Mouse (Mus musculus) CH12.LX (cell line): ENCODE measurements around the gene Ccn1. TPM values are rescaled to one million over a fixed set of nuclear protein-coding genes. Genes with fewer than 3 reads are reported as not detected.

ENCODE experiments used
- DNase-seq: peaks from one replicate; pipeline ENCODE4 v3.0.0-alpha.2; 2013; ENCODE audit errors: extremely low read depth
- H3K27ac ChIP-seq: 2 replicates; pipeline ENCODE4 v1.5.1; 2012; ENCODE audit warnings: low read depth, mild to moderate bottlenecking, control low read depth, moderate library complexity; ENCODE audit not compliant: insufficient read depth
- H3K27me3 ChIP-seq: replicated peaks from 2 replicates; pipeline ENCODE3; 2012; ENCODE audit warnings: inconsistent platforms
- H3K36me3 ChIP-seq, 2 experiments: replicated peaks in 1 of 2; 2 replicates each; pipeline versions ENCODE3 to v1.6.1; 2012; ENCODE audit warnings: inconsistent platforms in 1 of 2, low read length in 1 of 2, mild to moderate bottlenecking in 1 of 2, mixed read lengths in 1 of 2, moderate library complexity in 1 of 2; ENCODE audit not compliant: control insufficient read depth in 1 of 2, insufficient read depth in 1 of 2
- H3K4me1 ChIP-seq, 2 experiments: 2 replicates each; pipeline ENCODE4 v1.6.1; 2012; ENCODE audit warnings: inconsistent platforms in 1 of 2, moderate library complexity in 1 of 2; ENCODE audit not compliant: insufficient read depth in 2 of 2, control insufficient read depth in 1 of 2
- H3K4me2 ChIP-seq: 2 replicates; pipeline ENCODE4 v1.6.1; 2012; ENCODE audit warnings: low read depth, mild to moderate bottlenecking, control low read depth; ENCODE audit not compliant: poor library complexity, insufficient read depth, severe bottlenecking
- H3K4me3 ChIP-seq, 3 experiments: fragments of 150-350 bp in 1 of 3; sonication (generic) in 1 of 3; replicated peaks in 1 of 3; 2 replicates each; pipeline versions ENCODE3 to v1.5.1; 2011 to 2012; ENCODE audit warnings: low read depth in 2 of 3, low read length in 2 of 3, mild to moderate bottlenecking in 2 of 3, moderate library complexity in 2 of 3, control low read depth in 1 of 3, improper control_type of control experiment in 1 of 3, inconsistent platforms in 1 of 3, mixed read lengths in 1 of 3; ENCODE audit not compliant: poor library complexity in 1 of 3
- H3K79me2 ChIP-seq: replicated peaks from 2 replicates; pipeline ENCODE4 v1.6.1; 2012; ENCODE audit warnings: mild to moderate bottlenecking, moderate library complexity; ENCODE audit not compliant: control insufficient read depth, poor library complexity, insufficient read depth, severe bottlenecking; ENCODE audit errors: extremely low read depth
- H3K9ac ChIP-seq: 2 replicates; pipeline ENCODE4 v1.6.1; 2012; ENCODE audit warnings: low read depth, mild to moderate bottlenecking, control low read depth, moderate library complexity; ENCODE audit not compliant: insufficient read depth
- H3K9me3 ChIP-seq: replicated peaks from 2 replicates; pipeline ENCODE3; 2012; ENCODE audit warnings: low read length, inconsistent platforms, mixed read lengths
- CHD2 ChIP-seq: IDR thresholded peaks from 2 replicates; pipeline ENCODE4 v1.6.1; 2011; ENCODE audit warnings: low read length, improper control_type of control experiment
- CTCF ChIP-seq, 2 experiments: IDR thresholded peaks in 1 of 2; conservative IDR thresholded peaks in 1 of 2; 2 replicates each; pipeline ENCODE4 v1.5.1; 2011 to 2012; ENCODE audit warnings: low read depth in 2 of 2, low read length in 2 of 2, improper control_type of control experiment in 1 of 2, inconsistent platforms in 1 of 2, mild to moderate bottlenecking in 1 of 2, moderate library complexity in 1 of 2
- E2F4 ChIP-seq: IDR thresholded peaks from 2 replicates; pipeline ENCODE4 v1.6.1; 2011; ENCODE audit warnings: low read depth, low read length, improper control_type of control experiment; ENCODE audit not compliant: insufficient replicate concordance
- ELF1 ChIP-seq: IDR thresholded peaks from 2 replicates; pipeline ENCODE4 v1.6.1; 2014; ENCODE audit warnings: low read depth, mild to moderate bottlenecking, inconsistent platforms, low read length, improper control_type of control experiment
- HCFC1 ChIP-seq: IDR thresholded peaks from 2 replicates; pipeline ENCODE4 v1.6.1; 2012; ENCODE audit warnings: low read depth, mild to moderate bottlenecking, inconsistent platforms, low read length, improper control_type of control experiment
- JUND ChIP-seq: conservative IDR thresholded peaks from 2 replicates; pipeline ENCODE4 v1.6.1; 2011; ENCODE audit warnings: low read depth, low read length, improper control_type of control experiment
- MAZ ChIP-seq: IDR thresholded peaks from 2 replicates; pipeline ENCODE4 v1.6.1; 2012; ENCODE audit warnings: low read depth, mild to moderate bottlenecking, inconsistent platforms, low read length, improper control_type of control experiment, moderate library complexity
- MEF2A ChIP-seq: IDR thresholded peaks from 2 replicates; pipeline ENCODE4 v1.6.1; 2014; ENCODE audit warnings: low read depth, mild to moderate bottlenecking, inconsistent platforms, low read length, improper control_type of control experiment, borderline replicate concordance
- MXI1 ChIP-seq: IDR thresholded peaks from 2 replicates; pipeline ENCODE4 v1.6.1; 2011; ENCODE audit warnings: mild to moderate bottlenecking, low read depth, low read length, improper control_type of control experiment
- MYC ChIP-seq: IDR thresholded peaks from 2 replicates; pipeline ENCODE4 v1.6.1; 2011; ENCODE audit warnings: low read depth, mild to moderate bottlenecking, improper control_type of control experiment, low read length
- NRF1 ChIP-seq: IDR thresholded peaks from 2 replicates; pipeline ENCODE4 v1.6.1; 2014; ENCODE audit warnings: low read depth, mild to moderate bottlenecking, inconsistent platforms, low read length, improper control_type of control experiment, moderate library complexity
- POLR2A ChIP-seq: IDR thresholded peaks from 2 replicates; pipeline ENCODE4 v1.6.1; 2011; ENCODE audit warnings: low read depth, mild to moderate bottlenecking, improper control_type of control experiment, low read length
- SMC3 ChIP-seq: IDR thresholded peaks from 2 replicates; pipeline ENCODE4 v1.6.1; 2011; ENCODE audit warnings: low read depth, low read length, improper control_type of control experiment
- TCF12 ChIP-seq: IDR thresholded peaks from 2 replicates; pipeline ENCODE4 v1.6.1; 2014; ENCODE audit warnings: low read depth, mild to moderate bottlenecking, inconsistent platforms, low read length, improper control_type of control experiment
- USF1 ChIP-seq: IDR thresholded peaks from 2 replicates; pipeline ENCODE4 v1.6.1; 2014; ENCODE audit warnings: low read depth, mild to moderate bottlenecking, inconsistent platforms, low read length, improper control_type of control experiment
- ZNF384 ChIP-seq: IDR thresholded peaks from 2 replicates; pipeline ENCODE4 v1.6.1; 2012; ENCODE audit warnings: low read depth, low read length, improper control_type of control experiment, inconsistent platforms
- dilution Hi-C: fragments of 300-500 bp; cut with MboI; formaldehyde crosslinking; loops from 2 replicates; pipeline ENCODE4 v1.14.3; 2020; ENCODE audit warnings: low sequenced_read_pairs; ENCODE audit not compliant: extremely low pct_unique_long_range_greater_than_20kb, extremely low pct_ligation_motif_present
- in situ Hi-C: fragments of 300-500 bp; cut with MboI; formaldehyde crosslinking; loops from 3 replicates; pipeline ENCODE4 v1.14.3; 2019; ENCODE audit warnings: low sequenced_read_pairs, low pct_ligation_motif_present, low pct_unique_long_range_greater_than_20kb, mixed read lengths
- polyA plus RNA-seq: library from polyadenylated mRNA; unstranded; fragments of >175 nt; gene quantifications from 2 replicates; pipeline ENCODE4 v1.2.1, GENCODE M21; 2012; ENCODE audit warnings: low read depth; ENCODE audit not compliant: insufficient read length
- total RNA-seq, 2 experiments: library from RNA; depleted of rRNA; stranded (reverse); fragments of 300-350 nt in 1 of 2; fragments of >200 nt in 1 of 2; gene quantifications; 2 replicates each; pipeline ENCODE4 v1.2.3; 2012 to 2014

Ccn1 gene
- total and polyA plus RNA-seq, 3 experiments, result not detected

DNA sequence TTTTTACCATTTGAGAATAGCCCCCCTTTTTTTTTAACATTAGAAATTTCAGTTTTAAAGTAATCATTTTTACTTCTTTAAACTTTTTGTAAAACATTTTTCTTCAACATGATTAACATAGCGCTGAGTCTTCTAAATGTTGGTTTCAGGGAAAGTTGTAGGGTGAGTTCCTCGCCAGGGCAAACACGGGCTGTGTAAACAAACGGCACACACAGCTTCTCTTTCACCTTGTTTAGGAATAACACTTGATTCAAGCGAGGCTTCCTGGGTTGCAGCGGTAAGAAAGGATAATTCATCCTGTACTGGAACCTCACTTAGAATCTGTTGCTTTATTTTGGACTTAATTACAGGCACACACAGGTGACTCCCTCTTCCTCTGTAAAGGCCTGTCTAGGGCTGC, 48.4 kb downstream of the Ccn1 start:
- H3K36me3 ChIP-seq, result peaks cover 59 to 84% of the 10 kb centered on the region in 2 experiments
- dilution Hi-C loops (no loop called here), in situ Hi-C loops (no loop called here)

DNA sequence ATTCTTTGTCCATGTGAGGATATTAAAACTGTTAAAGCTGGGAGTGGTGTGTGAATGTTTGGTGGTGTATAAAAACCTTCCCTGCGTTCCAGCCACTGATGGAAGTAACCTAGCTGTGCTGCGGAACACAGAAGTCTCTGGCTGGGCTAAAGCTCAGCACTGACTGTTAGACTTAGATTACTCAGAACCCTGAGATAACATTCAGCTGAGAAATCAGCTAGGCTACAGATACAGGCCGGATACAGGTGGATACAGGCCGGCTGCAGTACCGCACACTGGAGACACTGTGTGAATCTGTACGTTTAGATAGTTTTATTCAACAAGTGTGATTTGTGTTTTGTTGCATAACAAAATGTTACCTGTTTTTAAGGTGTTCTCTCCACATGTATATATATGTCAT, 49.0 kb downstream of the Ccn1 start:
- no peak for DNase-seq
- Histone ChIP-seq H3K9me3 (no peaks in the 10 kb centered on the region), H3K4me2 (no peak overlapping the region), H3K36me3 (peaks cover 60 to 85% of the 10 kb centered on the region in 2 experiments), H3K4me1 (no peaks in the 10 kb centered on the region), H3K9ac (no peak overlapping the region), H3K27me3 (no peaks in the 10 kb centered on the region), H3K4me3 (no peak overlapping the region), H3K27ac (no peak overlapping the region), H3K79me2 (no peaks in the 10 kb centered on the region)
- TF ChIP-seq MXI1, result no peak
- no peak for TF ChIP-seq TCF12
- no peak for TF ChIP-seq MEF2A
- no peak for TF ChIP-seq ELF1
- TF ChIP-seq USF1, result no peak
- in situ Hi-C loops (no loop called here), dilution Hi-C loops (no loop called here)

More for the DNA sequence above, 48.4 kb downstream of the Ccn1 start:
- no peak overlapping the region for H3K27ac ChIP-seq
- H3K4me2 ChIP-seq, result no peak overlapping the region
- H3K79me2 ChIP-seq, result no peaks in the 10 kb centered on the region
- no peak overlapping the region for H3K4me3 ChIP-seq
- no peak overlapping the region for H3K9ac ChIP-seq
- no peak for DNase-seq
- H3K9me3 ChIP-seq, result no peaks in the 10 kb centered on the region
- H3K4me1 ChIP-seq, result no peaks in the 10 kb centered on the region
- no peaks in the 10 kb centered on the region for H3K27me3 ChIP-seq
- no peak for TF ChIP-seq MYC
- no peak for TF ChIP-seq POLR2A
- no peak for TF ChIP-seq E2F4

DNA sequence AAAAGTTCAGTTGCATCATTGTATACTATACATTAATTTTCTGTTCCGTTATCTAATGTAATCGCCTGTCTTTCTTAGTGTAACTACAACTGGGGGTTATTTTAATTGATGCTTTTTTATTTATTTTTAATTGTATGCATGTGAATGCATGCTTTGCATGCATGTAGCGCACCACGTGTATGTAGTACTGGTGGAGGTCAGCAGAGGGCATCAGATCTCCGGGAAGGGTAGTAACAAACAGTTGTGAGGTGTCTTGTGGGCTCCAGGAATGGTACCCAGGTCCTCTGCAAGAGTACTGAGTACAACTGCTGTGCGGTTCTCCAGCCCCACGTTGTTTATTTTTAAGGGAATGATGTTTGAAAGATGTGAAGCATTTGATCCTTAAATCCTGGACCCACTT, 50.7 kb downstream of the Ccn1 start:
- Histone ChIP-seq H3K4me1 (no peaks in the 10 kb centered on the region), H3K79me2 (no peaks in the 10 kb centered on the region), H3K27ac (no peak overlapping the region), H3K27me3 (no peaks in the 10 kb centered on the region), H3K9ac (no peak overlapping the region), H3K4me3 (no peak overlapping the region), H3K9me3 (no peaks in the 10 kb centered on the region), H3K36me3 (peaks cover 60 to 85% of the 10 kb centered on the region in 2 experiments), H3K4me2 (no peak overlapping the region)
- dilution Hi-C loops, result no loop called here
- no peak for DNase-seq
- in situ Hi-C loops, result no loop called here
- no peak for TF ChIP-seq NRF1
- TF ChIP-seq CTCF (conservative IDR thresholded peaks at IDR 0.05 in 1 of 2, IDR thresholded peaks at IDR 0.05 in 1 of 2; ENCODE audit: low read depth in 2 of 2, low read length in 2 of 2), result peak; percentile 35 to 49; a peak in 2 of 4 replicates
- peak; percentile 44 for TF ChIP-seq SMC3
- TF ChIP-seq HCFC1, result no peak
- no peak for TF ChIP-seq CHD2
- no peak for TF ChIP-seq JUND
- TF ChIP-seq MAZ, result no peak
- no peak for TF ChIP-seq ZNF384

Other genes starting within 250 kb of the Ccn1 start
- gene Znhit6, start 73.8 kb downstream of the Ccn1 start, total RNA-seq (2012; rRNA removed), result 54.4 and 73.3 TPM in 2 replicates
- gene Znhit6, start 73.8 kb downstream of the Ccn1 start, total RNA-seq (2014; rRNA removed), result 58.6 and 67.1 TPM in 2 replicates
- 188 and 208 TPM in 2 replicates for gene Znhit6, start 73.8 kb downstream of the Ccn1 start, polyA plus RNA-seq
- gene Ddah1, start 108.7 kb upstream of the Ccn1 start, total RNA-seq (2012; rRNA removed), result not detected in 2 replicates
- not detected in 2 replicates for gene Ddah1, start 108.7 kb upstream of the Ccn1 start, total RNA-seq (2014; rRNA removed)
- gene Ddah1, start 108.7 kb upstream of the Ccn1 start, polyA plus RNA-seq, result not detected in 2 replicates